Mouse (Mus musculus): ENCODE data around the gene Sfrp5. TPM values are rescaled to one million over a fixed set of nuclear protein-coding genes. Genes with fewer than 3 reads are reported as not detected.

The Sfrp5 gene
- polyA plus RNA-seq, 1 experiment = not detected

- H3K4me1 ChIP-seq = peaks cover 18% of the 10 kb centered on the region
- TF ChIP-seq FLI1 (IDR thresholded peaks at IDR 0.05; ENCODE audit: low read length) (no peak), GATA1 (IDR thresholded peaks at IDR 0.05; ENCODE audit: borderline replicate concordance, low read length) (no peak)
- no peaks in the 10 kb centered on the region for H3K36me3 ChIP-seq (replicated peaks; ENCODE audit: low read length)
- no peaks in the 10 kb centered on the region for H3K9me3 ChIP-seq
- peak overlapping the region; percentile 34 for H3K4me3 ChIP-seq (replicated peaks)
- peaks cover 1% of the 10 kb centered on the region for H3K27me3 ChIP-seq (replicated peaks)
Measured at GRCm38 (mm10) chr19:42157493-42158237, 44.4 kb downstream of the Sfrp5 start.

GRCm38 (mm10) chr19:42151990-42152389 lies 50.1 kb downstream of the Sfrp5 start:
- H3K36me3 ChIP-seq (replicated peaks; ENCODE audit: low read length) = peaks cover 12% of the 10 kb centered on the region
- H3K4me1 ChIP-seq = peaks cover 58% of the 10 kb centered on the region
- H3K9me3 ChIP-seq = no peaks in the 10 kb centered on the region
- H3K4me3 ChIP-seq (replicated peaks) = no peak overlapping the region
- no peak for TF ChIP-seq FLI1 (IDR thresholded peaks at IDR 0.05; ENCODE audit: low read length)
- no peak for TF ChIP-seq GATA1 (IDR thresholded peaks at IDR 0.05; ENCODE audit: borderline replicate concordance, low read length)
- peaks cover 14% of the 10 kb centered on the region for H3K27me3 ChIP-seq (replicated peaks)

- Histone ChIP-seq H3K27me3 (replicated peaks) (peaks cover 12% of the 10 kb centered on the region), H3K36me3 (replicated peaks; ENCODE audit: low read length) (peaks cover 12% of the 10 kb centered on the region), H3K4me3 (replicated peaks) (peak overlapping the region; percentile 92), H3K4me1 (peaks cover 78% of the 10 kb centered on the region), H3K9me3 (no peaks in the 10 kb centered on the region)
- TF ChIP-seq FLI1 (IDR thresholded peaks at IDR 0.05; ENCODE audit: low read length) = no peak
- TF ChIP-seq GATA1 (IDR thresholded peaks at IDR 0.05; ENCODE audit: borderline replicate concordance, low read length) = no peak
Measured at GRCm38 (mm10) chr19:42148569-42148860, 53.5 kb downstream of the Sfrp5 start.

Other genes with a start within 250 kb of the Sfrp5 start
- gene Mms19, start 221.1 kb downstream of the Sfrp5 start, polyA plus RNA-seq (2012; ENCODE audit: insufficient read depth, low replicate concordance) = 6.0 and 14.4 TPM in 2 replicates
- gene Ubtd1, start 220.5 kb downstream of the Sfrp5 start, polyA plus RNA-seq (2012; ENCODE audit: insufficient read depth, low replicate concordance) = 23.1 and 46.7 TPM in 2 replicates
- gene Ankrd2, start 166.3 kb downstream of the Sfrp5 start, polyA plus RNA-seq (2012; ENCODE audit: insufficient read depth, low replicate concordance) = not detected in 2 replicates
- 0.93 TPM in 1 of 2 replicates, not detected in the other for gene Hoga1, start 156.6 kb downstream of the Sfrp5 start, polyA plus RNA-seq (2012; ENCODE audit: insufficient read depth, low replicate concordance)
- gene 4933411K16Rik, start 150.0 kb downstream of the Sfrp5 start, polyA plus RNA-seq (2012; ENCODE audit: insufficient read depth, low replicate concordance) = not detected in 2 replicates
- 2.0 TPM in 1 of 2 replicates, not detected in the other for gene Morn4, start 115.9 kb downstream of the Sfrp5 start, polyA plus RNA-seq (2012; ENCODE audit: insufficient read depth, low replicate concordance)
- 8.3 and 14.6 TPM in 2 replicates for gene Pi4k2a, start 111.8 kb downstream of the Sfrp5 start, polyA plus RNA-seq (2012; ENCODE audit: insufficient read depth, low replicate concordance)
- gene Avpi1, start 73.2 kb downstream of the Sfrp5 start, polyA plus RNA-seq (2012; ENCODE audit: insufficient read depth, low replicate concordance) = 15.5 and 38.7 TPM in 2 replicates
- 3.6 and 10.8 TPM in 2 replicates for gene Marveld1, start 54.9 kb downstream of the Sfrp5 start, polyA plus RNA-seq (2012; ENCODE audit: insufficient read depth, low replicate concordance)
- 6.6 and 12.2 TPM in 2 replicates for gene Zfyve27, start 38.3 kb downstream of the Sfrp5 start, polyA plus RNA-seq (2012; ENCODE audit: insufficient read depth, low replicate concordance)
- 0.09 and 0.58 TPM in 2 replicates for gene Golga7b, start 45.3 kb upstream of the Sfrp5 start, polyA plus RNA-seq (2012; ENCODE audit: insufficient read depth, low replicate concordance)
- gene Crtac1, start 229.5 kb upstream of the Sfrp5 start, polyA plus RNA-seq (2012; ENCODE audit: insufficient read depth, low replicate concordance) = 0.03 TPM in 1 of 2 replicates, not detected in the other

All from megakaryocyte, embryonic 14.5 days (primary cell).